Mouse (Mus musculus): ENCODE measurements around the gene Myh11. TPM values are rescaled to one million over a fixed set of nuclear protein-coding genes. Genes with fewer than 3 reads are reported as not detected.

Myh11 gene
- polyA plus RNA-seq, 2 experiments, result 0.32 to 0.46 TPM

GRCm38 (mm10) chr16:14297746-14298145 is 6.6 kb upstream of the Myh11 start:
- peaks cover under 1% of the 10 kb centered on the region for H3K27me3 ChIP-seq (ENCODE audit: control insufficient read depth, insufficient read depth, low read length)
- no peak overlapping the region for H3K4me2 ChIP-seq (ENCODE audit: low read depth)
- peaks cover 21% of the 10 kb centered on the region for H3K36me3 ChIP-seq (replicated peaks; ENCODE audit: control insufficient read depth, insufficient read depth, low read depth)
- 79% methylated on average over 4 of the region's 4 CpGs for WGBS (ENCODE audit: insufficient replicate concordance)
- H3K4me1 ChIP-seq (replicated peaks; ENCODE audit: control insufficient read depth in 2 of 2, insufficient read depth in 2 of 2, low read length in 1 of 2), result no peaks in the 10 kb centered on the region
- DNase-seq (ENCODE audit: low read depth in 3 of 3, low spot score in 3 of 3) (no peak), ATAC-seq (ENCODE audit: insufficient read depth) (no peak)
- H3K4me3 ChIP-seq (ENCODE audit: insufficient read depth in 1 of 2, low read depth in 2 of 2, low read length in 2 of 2), result no peak overlapping the region
- no peak for TF ChIP-seq CTCF (IDR thresholded peaks at IDR 0.05; ENCODE audit: low read depth)
- TF ChIP-seq EP300 (IDR thresholded peaks at IDR 0.05; ENCODE audit: low read depth), result no peak
- H3K9me3 ChIP-seq (ENCODE audit: control insufficient read depth, low read length), result no peaks in the 10 kb centered on the region
- H3K27ac ChIP-seq, result no peak overlapping the region
- H3K9ac ChIP-seq (replicated peaks), result no peak overlapping the region

GRCm38 (mm10) chr16:14297137-14297536 is 6.0 kb upstream of the Myh11 start:
- no peak overlapping the region for H3K27ac ChIP-seq
- ATAC-seq (ENCODE audit: insufficient read depth) (no peak), DNase-seq (ENCODE audit: low read depth in 3 of 3, low spot score in 3 of 3) (no peak)
- peaks cover 21% of the 10 kb centered on the region for H3K36me3 ChIP-seq (replicated peaks; ENCODE audit: control insufficient read depth, insufficient read depth, low read depth)
- H3K4me2 ChIP-seq (ENCODE audit: low read depth), result no peak overlapping the region
- TF ChIP-seq EP300 (IDR thresholded peaks at IDR 0.05; ENCODE audit: low read depth) (no peak), CTCF (IDR thresholded peaks at IDR 0.05; ENCODE audit: low read depth) (no peak)
- H3K4me1 ChIP-seq (replicated peaks; ENCODE audit: control insufficient read depth in 2 of 2, insufficient read depth in 2 of 2, low read length in 1 of 2), result no peaks in the 10 kb centered on the region
- peaks cover 6% of the 10 kb centered on the region for H3K27me3 ChIP-seq (ENCODE audit: control insufficient read depth, insufficient read depth, low read length)
- H3K9ac ChIP-seq (replicated peaks), result no peak overlapping the region
- H3K4me3 ChIP-seq (ENCODE audit: insufficient read depth in 1 of 2, low read depth in 2 of 2, low read length in 2 of 2), result no peak overlapping the region
- 84% methylated on average over 3 of the region's 3 CpGs for WGBS (ENCODE audit: insufficient replicate concordance)
- H3K9me3 ChIP-seq (ENCODE audit: control insufficient read depth, low read length), result no peaks in the 10 kb centered on the region

- TF ChIP-seq CTCF (IDR thresholded peaks at IDR 0.05; ENCODE audit: low read depth) (no peak), EP300 (IDR thresholded peaks at IDR 0.05; ENCODE audit: low read depth) (no peak)
- WGBS (ENCODE audit: insufficient replicate concordance), result 70% methylated on average over 2 of the region's 2 CpGs
- DNase-seq (ENCODE audit: low read depth in 3 of 3, low spot score in 3 of 3) (no peak), ATAC-seq (ENCODE audit: insufficient read depth) (no peak)
- Histone ChIP-seq H3K4me2 (ENCODE audit: low read depth) (no peak overlapping the region), H3K36me3 (replicated peaks; ENCODE audit: control insufficient read depth, insufficient read depth, low read depth) (peaks cover 17% of the 10 kb centered on the region), H3K9me3 (ENCODE audit: control insufficient read depth, low read length) (no peaks in the 10 kb centered on the region), H3K9ac (replicated peaks) (no peak overlapping the region), H3K4me3 (ENCODE audit: insufficient read depth in 1 of 2, low read depth in 2 of 2, low read length in 2 of 2) (no peak overlapping the region), H3K4me1 (replicated peaks; ENCODE audit: control insufficient read depth in 2 of 2, insufficient read depth in 2 of 2, low read length in 1 of 2) (no peaks in the 10 kb centered on the region), H3K27me3 (ENCODE audit: control insufficient read depth, insufficient read depth, low read length) (peaks cover 9% of the 10 kb centered on the region), H3K27ac (no peak overlapping the region)
These were observed 5.5 kb upstream of the Myh11 start for GRCm38 (mm10) chr16:14296544-14297124.

- Histone ChIP-seq H3K27ac (no peak overlapping the region), H3K4me1 (replicated peaks; ENCODE audit: control insufficient read depth in 2 of 2, insufficient read depth in 2 of 2, low read length in 1 of 2) (no peaks in the 10 kb centered on the region), H3K27me3 (ENCODE audit: control insufficient read depth, insufficient read depth, low read length) (peaks cover 12% of the 10 kb centered on the region), H3K9ac (replicated peaks) (no peak overlapping the region), H3K4me3 (ENCODE audit: insufficient read depth in 1 of 2, low read depth in 2 of 2, low read length in 2 of 2) (no peak overlapping the region), H3K4me2 (ENCODE audit: low read depth) (no peak overlapping the region), H3K9me3 (ENCODE audit: control insufficient read depth, low read length) (no peaks in the 10 kb centered on the region), H3K36me3 (replicated peaks; ENCODE audit: control insufficient read depth, insufficient read depth, low read depth) (peaks cover 13% of the 10 kb centered on the region)
- 35% methylated on average over 2 of the region's 2 CpGs for WGBS (ENCODE audit: insufficient replicate concordance)
- TF ChIP-seq EP300 (IDR thresholded peaks at IDR 0.05; ENCODE audit: low read depth), result no peak
- no peak for TF ChIP-seq CTCF (IDR thresholded peaks at IDR 0.05; ENCODE audit: low read depth)
- DNase-seq (ENCODE audit: low read depth in 3 of 3, low spot score in 3 of 3), result no peak
- ATAC-seq (ENCODE audit: insufficient read depth), result no peak
These were observed 4.1 kb upstream of the Myh11 start for GRCm38 (mm10) chr16:14295291-14295690.

- TF ChIP-seq CTCF (IDR thresholded peaks at IDR 0.05; ENCODE audit: low read depth) (no peak), EP300 (IDR thresholded peaks at IDR 0.05; ENCODE audit: low read depth) (no peak)
- Histone ChIP-seq H3K9me3 (ENCODE audit: control insufficient read depth, low read length) (no peaks in the 10 kb centered on the region), H3K36me3 (replicated peaks; ENCODE audit: control insufficient read depth, insufficient read depth, low read depth) (no peaks in the 10 kb centered on the region), H3K4me2 (ENCODE audit: low read depth) (0 out of 2 replicates have a peak overlapping the region, but pooled peaks have one; percentile 14), H3K27ac (no peak overlapping the region), H3K4me3 (ENCODE audit: insufficient read depth in 1 of 2, low read depth in 2 of 2, low read length in 2 of 2) (no peak overlapping the region), H3K4me1 (replicated peaks; ENCODE audit: control insufficient read depth in 2 of 2, insufficient read depth in 2 of 2, low read length in 1 of 2) (no peaks in the 10 kb centered on the region), H3K9ac (replicated peaks) (no peak overlapping the region), H3K27me3 (ENCODE audit: control insufficient read depth, insufficient read depth, low read length) (peaks cover 12% of the 10 kb centered on the region)
- no peak for ATAC-seq (ENCODE audit: insufficient read depth)
- WGBS (ENCODE audit: insufficient replicate concordance), result 13% methylated on average over 31 of the region's 31 CpGs
- no peak for DNase-seq (ENCODE audit: low read depth in 3 of 3, low spot score in 3 of 3)
These were observed 1.3 kb upstream of the Myh11 start for GRCm38 (mm10) chr16:14292205-14293199.
